Mouse (Mus musculus) stomach, postnatal 0 days (tissue): ENCODE measurements around the gene Cenpm. TPM values are rescaled to one million over a fixed set of nuclear protein-coding genes. Genes with fewer than 3 reads are reported as not detected.

Source experiments
- ATAC-seq: fragments of 200-750 bp; cut with Nextera tagmentation; 2 replicates; pipeline ENCODE4 v1.8.0; 2017; ENCODE audit not compliant: low FRiP score, low TSS enrichment
- DNase-seq: peaks from one replicate; pipeline ENCODE4 v3.0.0-alpha.2; 2016; ENCODE audit warnings: low spot score
- H3K27ac ChIP-seq: fragments of 300-500 bp; sonication (generic); replicated peaks from 2 replicates; pipeline ENCODE4 v1.5.1; 2014; ENCODE audit warnings: mild to moderate bottlenecking, control low read depth
- H3K27me3 ChIP-seq: fragments of 300-500 bp; sonication (generic); 2 replicates; pipeline ENCODE4 v1.6.1; 2014; ENCODE audit warnings: low read length; ENCODE audit not compliant: control insufficient read depth, insufficient read depth
- H3K36me3 ChIP-seq: fragments of 300-500 bp; sonication (generic); 2 replicates; pipeline ENCODE4 v1.6.1; 2014; ENCODE audit warnings: low read length, mixed read lengths; ENCODE audit not compliant: control insufficient read depth, insufficient read depth
- H3K4me1 ChIP-seq: fragments of 300-500 bp; sonication (generic); replicated peaks from 2 replicates; pipeline ENCODE4 v1.6.1; 2014; ENCODE audit warnings: antibody characterized with exemption; ENCODE audit not compliant: control insufficient read depth, insufficient read depth
- H3K4me2 ChIP-seq: fragments of 300-500 bp; sonication (generic); replicated peaks from 2 replicates; pipeline ENCODE4 v1.6.1; 2014; ENCODE audit warnings: low read depth, mild to moderate bottlenecking, control low read depth, moderate library complexity
- H3K4me3 ChIP-seq: fragments of 300-500 bp; sonication (generic); 2 replicates; pipeline ENCODE4 v1.5.1; 2014; ENCODE audit warnings: low read depth, low read length, control low read depth
- H3K9ac ChIP-seq: fragments of 300-500 bp; sonication (generic); 2 replicates; pipeline ENCODE4 v1.6.1; 2014; ENCODE audit warnings: mild to moderate bottlenecking, low read length, control low read depth, mixed read lengths
- H3K9me3 ChIP-seq: fragments of 300-500 bp; sonication (generic); 2 replicates; pipeline ENCODE4 v1.6.1; 2016; ENCODE audit warnings: low read length; ENCODE audit not compliant: control insufficient read depth
- CTCF ChIP-seq: IDR thresholded peaks from 2 replicates; pipeline ENCODE4 v1.5.1; 2016; ENCODE audit warnings: antibody characterized with exemption, low read depth, mild to moderate bottlenecking, moderate library complexity
- EP300 ChIP-seq: optimal IDR thresholded peaks from 2 replicates; pipeline ENCODE3; 2016; ENCODE audit warnings: antibody characterized with exemption
- WGBS: fragments of 180-500 bp; shearing (Covaris S2); extraction: QIAGEN DNeasy Blood & Tissue Kit; methylation state at CpG from one replicate; pipeline ENCODE4 v1.1.7; 2014; 5-methylcytosine and 5-hydroxymethylcytosine counted together
- polyA plus RNA-seq: library from polyadenylated mRNA; unstranded; fragments of >200 nt; fragmentation: Nextera tagmentation; extraction: Ambion mirVana; gene quantifications from 2 replicates; pipeline ENCODE4 v1.2.1, GENCODE M21; 2015

Gene Cenpm
- polyA plus RNA-seq, 1 experiment from 2014 or later, result 27.0 TPM

DNA sequence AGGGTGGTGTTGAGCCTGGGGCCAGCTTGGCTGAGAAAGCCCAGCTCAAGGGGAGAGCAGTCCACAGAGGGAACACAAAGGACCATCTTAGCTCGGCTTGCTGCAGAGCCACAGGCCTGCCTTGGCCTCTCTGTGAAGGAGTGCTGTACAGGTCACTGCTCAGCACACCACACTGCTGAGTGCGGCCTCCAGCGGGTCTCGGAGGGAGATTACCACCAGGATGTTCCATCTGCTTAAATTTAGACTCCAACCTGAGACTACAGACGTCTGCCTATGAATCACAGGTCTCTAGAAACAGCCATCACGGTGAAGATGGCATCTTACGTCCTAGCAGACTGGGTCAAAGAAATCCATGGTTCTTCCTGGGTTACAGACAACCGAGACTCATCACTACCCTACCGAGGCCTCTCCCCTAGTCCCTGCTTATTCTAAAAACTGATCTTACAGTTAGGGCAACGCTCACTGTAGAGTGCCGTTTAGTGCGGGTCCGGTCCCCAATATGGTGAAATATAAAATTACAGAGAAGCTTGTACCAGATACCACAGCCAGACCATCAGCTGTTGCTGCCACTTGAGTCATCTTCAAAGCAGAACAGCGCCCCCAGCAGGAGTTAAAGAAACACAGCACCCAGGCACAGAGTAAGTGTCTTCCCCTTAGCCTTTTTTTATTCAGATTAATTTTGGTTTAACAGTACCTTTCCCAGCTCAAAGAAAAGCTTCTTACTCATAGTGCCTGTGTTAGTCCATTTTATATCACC is 23.3 kb downstream of the Cenpm start:
- ATAC-seq (no peak), DNase-seq (no peak)
- WGBS, result 69% methylated on average over 14 of the region's 14 CpGs
- no peaks in the 10 kb centered on the region for H3K9me3 ChIP-seq
- no peak overlapping the region for H3K27ac ChIP-seq
- H3K36me3 ChIP-seq, result no peaks in the 10 kb centered on the region
- no peak overlapping the region for H3K9ac ChIP-seq
- TF ChIP-seq CTCF (peak; percentile 34; the same call in 1 of the 2 replicates), EP300 (no peak)
- H3K27me3 ChIP-seq, result no peaks in the 10 kb centered on the region
- H3K4me2 ChIP-seq, result no peak overlapping the region
- no peak overlapping the region for H3K4me3 ChIP-seq
- H3K4me1 ChIP-seq, result no peaks in the 10 kb centered on the region

DNA sequence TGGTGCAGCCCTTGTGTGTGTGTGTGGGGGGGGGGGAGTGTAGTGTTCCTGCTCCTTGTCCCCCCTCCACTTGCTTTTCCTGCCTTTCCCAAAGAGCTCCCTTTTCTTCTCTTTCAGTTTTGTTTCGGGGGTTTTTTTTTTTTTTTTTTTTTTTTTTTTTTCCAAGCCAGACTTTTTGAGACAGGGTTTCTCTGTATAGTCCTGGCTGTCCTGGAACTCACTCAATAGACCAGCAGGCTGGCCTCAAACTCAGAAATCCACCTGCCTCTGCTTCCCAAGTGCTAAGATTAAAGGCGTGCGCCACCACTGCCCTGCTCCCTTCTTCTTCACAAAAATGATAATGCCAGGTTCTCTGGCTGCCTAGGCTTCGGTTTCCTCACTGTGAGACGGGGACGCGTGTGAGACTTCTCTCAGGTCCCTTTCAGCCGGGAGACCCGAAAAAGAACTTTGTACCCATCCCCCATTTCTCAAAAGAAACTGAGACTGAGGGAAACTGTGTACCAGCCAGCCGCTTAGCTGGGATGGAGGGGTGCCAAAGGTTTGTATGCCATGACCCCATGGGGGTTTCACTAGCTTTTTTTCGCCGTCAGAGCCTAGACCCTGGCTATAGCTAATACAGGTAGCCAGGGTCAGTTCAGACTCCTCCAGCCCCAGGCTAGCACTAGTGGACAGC is 24.4 kb downstream of the Cenpm start:
- 72% methylated on average over 11 of the region's 12 CpGs for WGBS

DNA sequence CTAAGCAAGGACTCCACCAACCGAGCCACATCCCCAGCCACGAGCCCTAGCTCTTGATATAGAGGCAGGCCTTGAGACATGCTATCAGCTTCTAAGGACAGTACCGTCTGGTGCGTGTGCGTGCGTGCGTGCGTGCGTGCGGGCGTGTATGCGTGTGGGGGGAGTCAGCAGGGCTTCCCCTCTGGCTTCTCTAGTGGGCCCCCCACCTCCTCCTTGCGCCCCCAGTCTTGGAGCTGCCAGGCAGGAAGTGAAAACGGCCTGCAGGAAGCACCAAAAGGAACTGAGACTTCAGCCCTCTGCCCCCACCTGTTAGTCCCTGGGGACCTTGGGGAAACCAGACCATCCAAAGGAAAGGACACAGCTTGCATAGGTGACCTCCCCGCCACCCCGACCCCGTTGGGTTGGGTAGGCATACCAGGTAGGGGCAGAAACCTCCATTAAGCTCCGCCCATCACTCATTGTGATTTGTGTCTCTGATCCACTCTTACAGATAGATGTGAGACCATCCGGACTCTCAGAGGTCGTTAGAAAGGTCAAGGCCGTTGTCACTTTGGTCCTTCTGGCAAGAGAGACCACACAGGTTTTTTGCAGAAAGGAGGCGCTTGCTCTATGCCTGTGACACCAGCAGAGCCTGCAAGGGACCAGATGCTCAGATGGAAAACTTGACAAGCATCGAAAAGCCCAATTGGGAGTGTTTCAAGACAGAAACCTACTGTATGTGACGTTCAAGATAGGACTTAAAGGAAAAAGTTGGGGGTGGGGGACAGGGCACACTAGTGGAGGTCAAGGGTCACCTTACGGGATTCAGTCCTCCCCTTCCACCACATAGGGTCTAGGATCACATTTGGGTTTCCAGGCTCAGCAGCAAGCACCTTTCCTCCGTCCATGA is 25.5 kb downstream of the Cenpm start:
- DNase-seq (no peak), ATAC-seq (no peak)
- H3K36me3 ChIP-seq, result no peaks in the 10 kb centered on the region
- no peaks in the 10 kb centered on the region for H3K9me3 ChIP-seq
- TF ChIP-seq CTCF (no peak), EP300 (no peak)
- H3K4me3 ChIP-seq, result no peak overlapping the region
- H3K9ac ChIP-seq, result no peak overlapping the region
- H3K27me3 ChIP-seq, result peaks cover 4% of the 10 kb centered on the region; the same call in 1 of the 2 replicates
- no peak overlapping the region for H3K27ac ChIP-seq
- no peak overlapping the region for H3K4me2 ChIP-seq
- WGBS, result 72% methylated on average over 26 of the region's 26 CpGs
- no peaks in the 10 kb centered on the region for H3K4me1 ChIP-seq

More for the DNA sequence above, 24.4 kb downstream of the Cenpm start:
- Histone ChIP-seq H3K27me3 (0 out of 2 replicates have a peak, but pooled peaks cover 4% of the 10 kb centered on the region), H3K27ac (no peak overlapping the region), H3K4me2 (no peak overlapping the region), H3K9me3 (no peaks in the 10 kb centered on the region), H3K36me3 (no peaks in the 10 kb centered on the region), H3K9ac (no peak overlapping the region), H3K4me1 (no peaks in the 10 kb centered on the region), H3K4me3 (no peak overlapping the region)
- ATAC-seq, result no peak
- no peak for DNase-seq
- TF ChIP-seq EP300, result no peak
- no peak for TF ChIP-seq CTCF

DNA sequence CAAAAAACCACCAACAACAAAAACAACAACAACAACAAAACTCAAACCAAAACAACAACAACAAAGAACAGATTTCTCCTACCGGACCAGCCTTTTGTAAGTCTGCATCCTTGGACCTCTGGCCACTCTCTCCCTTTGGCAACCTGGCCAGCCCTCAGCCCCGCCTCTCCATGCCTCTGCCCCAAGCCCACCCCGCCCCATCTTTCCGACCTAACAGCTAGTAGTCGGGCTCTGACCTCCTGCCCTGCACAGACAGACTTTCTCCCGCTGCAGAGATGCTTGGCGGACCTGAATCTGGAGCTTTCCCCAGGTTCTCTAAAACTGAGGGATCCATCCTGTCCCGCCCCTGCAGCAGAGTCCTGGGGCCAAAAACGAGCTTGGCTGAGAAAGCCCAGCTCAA is 26.6 kb downstream of the Cenpm start:
- H3K27me3 ChIP-seq, result peaks cover 6% of the 10 kb centered on the region; the same call in 1 of the 2 replicates

DNA sequence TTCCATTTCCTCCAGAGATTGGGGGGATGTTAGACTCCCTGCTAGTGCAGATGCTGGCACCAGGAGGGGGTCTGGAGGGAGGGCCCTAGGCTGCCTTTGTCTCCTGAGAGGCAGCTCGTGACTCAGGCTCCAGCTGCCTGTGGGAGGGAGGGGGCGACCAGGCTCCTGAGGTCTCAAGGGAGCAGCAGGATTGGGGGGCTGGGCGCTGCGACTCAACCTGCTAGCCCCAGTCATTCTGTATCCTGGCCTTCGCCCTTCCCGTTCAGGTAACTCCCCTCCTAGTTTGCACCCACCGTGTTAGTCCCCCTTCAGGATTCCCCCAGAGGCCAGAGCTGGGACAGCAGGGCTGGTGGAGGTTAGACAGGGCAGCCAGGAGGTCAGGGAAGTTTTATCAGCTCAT is 27.5 kb downstream of the Cenpm start:
- H3K4me1 ChIP-seq, result no peaks in the 10 kb centered on the region
- no peak for DNase-seq
- no peaks in the 10 kb centered on the region for H3K36me3 ChIP-seq
- no peak overlapping the region for H3K4me3 ChIP-seq
- H3K4me2 ChIP-seq, result no peak overlapping the region
- no peak for TF ChIP-seq EP300
- no peak for TF ChIP-seq CTCF
- H3K27ac ChIP-seq, result no peak overlapping the region
- H3K9me3 ChIP-seq, result no peaks in the 10 kb centered on the region
- no peak overlapping the region for H3K9ac ChIP-seq
- peaks cover 6% of the 10 kb centered on the region; the same call in 1 of the 2 replicates for H3K27me3 ChIP-seq
- 30% methylated on average over 7 of the region's 7 CpGs for WGBS
- ATAC-seq, result no peak

More for the DNA sequence above, 26.6 kb downstream of the Cenpm start:
- Histone ChIP-seq H3K36me3 (no peaks in the 10 kb centered on the region), H3K4me1 (no peaks in the 10 kb centered on the region), H3K27ac (no peak overlapping the region), H3K4me3 (no peak overlapping the region), H3K9ac (no peak overlapping the region), H3K9me3 (no peaks in the 10 kb centered on the region), H3K4me2 (no peak overlapping the region)
- WGBS, result 38% methylated on average over 9 of the region's 9 CpGs
- TF ChIP-seq CTCF (no peak), EP300 (no peak)
- DNase-seq (no peak), ATAC-seq (no peak)
